Mouse (Mus musculus) brain, adult 2 months (tissue): ENCODE data around the gene Plppr4.

Source experiments
- DNase-seq: peaks from one replicate; pipeline ENCODE4 v3.0.0; 2011; ENCODE audit warnings: low read depth, low spot score

Plppr4 gene

GRCm38 (mm10) chr3:117360528-117360927 is at the start of gene Plppr4:
Gene Plppr4, minus strand, starts transcription at chr3:117360876.
- no peak for DNase-seq

- no peak for DNase-seq
Measured at GRCm38 (mm10) chr3:117405821-117406220, 45.1 kb upstream of the Plppr4 start.

DNA sequence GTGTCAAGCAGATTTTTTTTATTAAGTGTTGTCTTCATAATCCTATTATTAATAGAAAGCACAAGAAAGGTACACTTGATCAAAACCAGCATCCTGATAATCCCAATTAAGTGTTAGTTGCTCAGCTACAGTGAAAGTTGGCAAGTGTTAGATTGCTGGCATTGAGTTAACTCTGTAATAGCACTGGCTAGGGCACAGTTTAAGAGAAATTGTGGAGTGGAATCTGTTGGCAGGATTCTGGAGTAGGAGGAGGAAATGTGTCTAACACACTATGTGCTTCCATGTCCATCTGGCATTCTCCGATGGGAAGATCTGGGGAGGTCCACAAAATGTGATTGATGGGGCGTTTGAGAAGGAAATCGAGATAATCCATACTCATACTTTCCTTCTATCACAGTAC is 43.1 kb upstream of the Plppr4 start:
- DNase-seq: peak; percentile 29

- no peak for DNase-seq
Measured at GRCm38 (mm10) chr3:117366041-117366440, 5.4 kb upstream of the Plppr4 start.

DNA sequence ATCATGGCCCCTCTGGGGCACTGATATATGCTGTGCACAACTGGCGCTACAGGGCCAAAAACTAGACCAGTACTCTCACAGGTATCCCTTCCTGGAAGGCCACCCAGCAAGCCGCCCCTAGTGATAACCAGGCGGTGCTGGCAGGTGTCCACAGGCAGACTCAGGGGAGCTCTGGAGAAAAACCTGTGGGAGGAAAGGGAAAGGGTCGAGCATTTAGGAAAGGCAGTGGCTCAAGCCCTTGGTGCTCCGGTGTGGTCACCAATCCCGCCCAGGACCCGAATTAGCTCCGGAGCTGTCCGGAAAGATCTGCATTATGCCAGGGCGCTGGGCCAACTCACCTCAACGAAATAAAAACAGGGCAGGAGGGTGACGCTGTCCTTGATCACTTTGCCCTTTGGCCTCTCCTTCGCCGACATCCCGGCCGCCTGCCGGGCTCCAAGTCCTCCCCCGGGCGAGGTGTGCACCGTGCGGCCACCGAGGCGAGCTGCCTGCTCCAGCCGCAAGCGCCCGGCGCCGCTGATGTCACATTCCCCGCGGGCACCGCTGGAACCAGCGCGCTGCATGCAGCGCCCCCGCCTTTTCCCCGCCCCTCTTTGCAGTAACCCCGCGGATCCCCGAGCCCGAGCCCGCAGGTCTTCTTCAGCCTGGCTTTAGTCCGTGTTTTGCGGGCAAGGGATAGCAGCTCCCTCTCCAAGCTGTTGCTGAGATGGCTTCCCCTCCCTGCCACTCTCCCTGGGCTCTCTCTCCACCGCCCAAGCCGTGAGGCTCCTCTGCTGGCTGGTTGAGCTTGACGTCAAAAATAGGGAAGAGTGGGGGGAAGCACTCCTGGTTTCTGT is 772 bp downstream of the Plppr4 start:
- DNase-seq: peak; percentile 93

GRCm38 (mm10) chr3:117358981-117359628 is 1.6 kb downstream of the Plppr4 start:
- peak; percentile 63 for DNase-seq

DNA sequence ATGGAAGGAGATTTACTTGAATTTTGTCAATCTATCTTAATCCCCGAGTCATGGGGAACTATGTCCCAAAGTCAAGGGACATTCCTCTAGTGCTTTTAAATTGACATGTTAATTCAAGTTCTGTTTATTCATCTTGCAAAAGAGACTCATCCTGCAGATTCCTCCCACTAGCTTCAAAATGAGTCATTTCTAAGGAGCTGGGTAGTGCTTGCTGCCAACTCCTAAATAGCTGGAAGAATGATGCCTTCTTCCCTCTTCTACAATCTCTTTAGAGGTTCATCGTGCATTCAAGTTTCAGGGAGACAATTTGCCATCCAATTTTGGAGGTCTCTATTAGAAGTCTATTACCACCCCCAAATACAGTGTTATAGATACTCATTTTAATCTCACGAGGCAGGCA is 3.3 kb downstream of the Plppr4 start:
- DNase-seq: peak; percentile 88

DNA sequence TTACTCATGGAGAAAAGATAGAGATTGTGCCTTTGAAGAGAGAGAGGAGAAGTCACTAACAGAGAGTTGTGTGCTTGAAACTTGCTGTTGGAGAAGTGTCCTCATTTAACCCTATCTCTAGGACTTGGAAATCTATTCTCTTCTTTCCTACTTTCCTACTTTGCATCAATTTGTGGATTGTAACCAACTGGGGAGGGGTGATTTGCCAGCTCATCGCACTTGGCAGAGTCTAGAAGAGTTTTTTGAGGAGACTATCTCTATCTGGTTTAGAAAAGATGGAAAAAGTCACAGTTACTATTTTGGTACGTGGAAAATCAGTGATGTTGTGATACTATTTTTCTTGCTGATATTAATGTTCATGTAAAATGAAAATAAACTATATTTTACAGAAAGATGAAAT is 6.7 kb downstream of the Plppr4 start:
- DNase-seq: peak; percentile 44

DNA sequence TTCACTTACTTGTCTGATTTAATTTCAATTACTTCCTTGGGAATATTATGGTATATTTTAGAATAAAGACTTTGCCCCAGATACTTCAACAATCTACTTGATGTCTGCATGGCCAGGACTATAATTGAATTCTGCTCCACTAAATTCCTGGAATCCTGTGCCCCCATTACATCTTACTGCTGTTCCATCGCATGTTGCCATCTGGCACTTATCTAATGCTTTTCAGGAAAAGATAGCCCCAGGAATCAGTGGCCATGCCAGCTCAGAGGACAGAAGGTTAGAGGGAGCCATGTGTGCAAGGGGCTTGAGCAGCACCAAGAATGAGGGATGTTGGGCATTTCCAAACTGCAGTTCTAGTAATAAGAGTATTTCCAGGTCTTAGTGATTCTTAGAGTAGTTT is 14.3 kb downstream of the Plppr4 start:
- DNase-seq: peak; percentile 72

DNA sequence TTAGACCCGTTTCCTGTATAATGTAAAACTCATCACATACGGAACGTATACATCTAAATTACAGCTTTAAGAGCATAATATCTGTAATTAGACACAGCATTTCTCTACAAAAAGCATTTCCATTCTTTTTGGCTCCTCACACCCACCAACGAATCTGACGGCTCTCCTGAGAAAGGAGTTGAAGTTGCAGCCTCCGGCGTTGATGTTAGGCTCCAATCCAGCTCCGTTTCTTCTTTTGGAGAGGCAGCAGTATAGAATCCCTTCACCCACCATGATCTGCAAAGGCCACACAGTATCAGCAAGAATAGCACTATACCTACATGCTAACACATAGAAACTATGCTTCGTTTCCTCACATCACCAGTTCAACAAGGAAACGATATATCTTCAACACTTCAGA is 29.2 kb downstream of the Plppr4 start:
- DNase-seq: peak; percentile 74

- peak; percentile 82 for DNase-seq
Measured at GRCm38 (mm10) chr3:117329485-117329884, 31.2 kb downstream of the Plppr4 start.

DNA sequence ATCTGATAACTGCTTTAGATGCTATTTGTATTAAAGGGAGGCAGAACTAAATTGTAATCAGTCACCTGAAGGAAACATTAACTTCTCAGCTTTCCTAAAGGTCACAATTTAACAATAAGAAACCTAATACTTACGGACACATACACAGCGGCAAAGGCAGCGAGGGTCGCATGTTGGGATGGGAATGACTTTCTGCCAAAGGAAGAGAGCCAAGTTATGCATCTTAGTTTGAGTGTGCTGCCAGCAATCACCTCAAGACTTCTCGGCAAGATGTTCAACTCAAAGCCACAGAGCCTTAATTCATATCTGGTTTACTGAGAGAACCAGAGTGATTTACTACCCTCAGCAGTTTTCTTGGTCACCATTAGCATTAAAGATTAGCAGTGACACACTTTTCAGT is 34.1 kb downstream of the Plppr4 start:
- DNase-seq: no peak

- peak; percentile 25 for DNase-seq
Measured at GRCm38 (mm10) chr3:117319671-117320070, 41.0 kb downstream of the Plppr4 start.

DNA sequence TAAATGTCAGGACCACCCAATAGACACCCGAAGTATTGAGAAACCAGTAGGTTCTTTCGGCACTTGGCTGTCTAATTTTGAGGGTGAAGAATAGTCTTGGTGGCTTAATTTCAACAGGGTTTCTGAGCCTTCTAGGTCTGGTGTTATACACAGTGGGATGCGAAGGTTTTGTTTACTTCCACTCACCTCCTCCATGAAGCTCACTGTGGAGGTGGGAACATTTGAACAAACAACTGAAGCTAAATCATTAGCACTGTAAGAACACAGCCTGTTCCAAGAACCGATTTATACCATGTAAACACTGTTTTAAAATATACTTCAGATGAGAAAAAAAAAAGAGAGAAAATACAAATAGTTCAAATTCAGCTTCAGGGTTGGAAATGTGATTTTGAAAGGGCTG is 47.3 kb downstream of the Plppr4 start:
- peak; percentile 67 for DNase-seq

GRCm38 (mm10) chr3:117312097-117312496 is 48.6 kb downstream of the Plppr4 start:
- peak; percentile 75 for DNase-seq

- no peak for DNase-seq
Measured at GRCm38 (mm10) chr3:117310801-117311368, 49.8 kb downstream of the Plppr4 start.

DNA sequence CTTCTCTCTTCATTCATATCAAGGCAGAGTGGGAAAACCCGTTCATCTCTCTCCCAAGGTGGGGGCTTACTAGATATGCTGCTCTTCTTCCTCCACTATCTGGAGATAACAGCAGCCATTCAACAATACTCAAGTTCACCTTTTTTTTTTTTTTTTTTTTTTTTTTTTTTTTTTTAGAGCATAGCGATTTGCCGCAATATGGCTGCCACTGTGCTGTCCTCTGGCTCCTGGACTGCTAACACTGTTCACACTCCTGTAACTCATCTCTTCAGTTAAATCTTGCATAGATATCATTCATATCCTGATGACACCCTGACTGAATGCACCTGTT is 51.1 kb downstream of the Plppr4 start:
- DNase-seq: no peak

DNA sequence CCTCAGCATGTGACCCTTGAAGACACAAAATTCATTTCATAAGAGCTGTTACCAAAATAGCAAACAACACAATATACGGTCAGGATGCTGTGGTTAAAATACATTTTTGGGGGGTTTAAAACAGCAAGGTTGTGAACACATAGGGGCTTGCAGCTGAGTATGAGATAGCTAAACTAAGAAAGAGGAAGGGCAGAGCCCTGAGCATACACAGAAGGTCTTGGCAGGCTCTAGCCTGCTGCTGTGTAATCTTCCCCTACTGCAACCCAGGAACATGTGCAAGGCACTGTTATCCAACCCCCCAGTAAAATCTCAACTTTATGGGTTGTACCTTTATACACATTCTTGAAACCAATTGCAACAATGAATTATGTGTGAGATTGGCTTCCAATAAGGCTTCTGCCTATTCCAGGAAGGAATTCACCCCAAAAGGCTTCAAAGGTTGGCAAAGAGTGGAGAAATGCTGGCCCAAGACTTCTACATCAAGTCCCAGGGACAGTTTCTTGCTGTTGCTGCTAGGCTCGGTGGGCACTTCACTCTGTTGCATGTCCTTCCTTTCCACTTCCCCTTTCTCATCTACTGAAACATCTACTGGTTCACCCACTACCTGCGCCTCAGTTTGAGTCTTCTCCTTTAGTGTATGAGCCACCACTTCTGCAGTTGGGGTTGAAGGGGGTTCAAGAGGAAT is 51.6 kb downstream of the Plppr4 start:
- no peak for DNase-seq

GRCm38 (mm10) chr3:117307555-117307954 is 53.1 kb downstream of the Plppr4 start:
- DNase-seq: no peak

GRCm38 (mm10) chr3:117304037-117304436 is 56.6 kb downstream of the Plppr4 start:
- peak; percentile 28 for DNase-seq

- DNase-seq: no peak
Measured at GRCm38 (mm10) chr3:117300735-117301271, 59.9 kb downstream of the Plppr4 start.

- no peak for DNase-seq
Measured at GRCm38 (mm10) chr3:117297735-117298134, 62.9 kb downstream of the Plppr4 start.
